Mouse (Mus musculus) urinary bladder, postnatal 36 days (tissue): ENCODE measurements around the gene Cadm1.

Source experiments
- DNase-seq, 2 experiments: peaks; one replicate each; pipeline ENCODE4 v3.0.0; 2022; ENCODE audit warnings: low spot score in 2 of 2, mixed read lengths in 1 of 2

Cadm1 gene

GRCm38 (mm10) chr9:47529602-47530450 is at the start of gene Cadm1:
Gene Cadm1, plus strand, starts transcription at chr9:47530173.
- DNase-seq, result peak; percentile 88 to 94

DNA sequence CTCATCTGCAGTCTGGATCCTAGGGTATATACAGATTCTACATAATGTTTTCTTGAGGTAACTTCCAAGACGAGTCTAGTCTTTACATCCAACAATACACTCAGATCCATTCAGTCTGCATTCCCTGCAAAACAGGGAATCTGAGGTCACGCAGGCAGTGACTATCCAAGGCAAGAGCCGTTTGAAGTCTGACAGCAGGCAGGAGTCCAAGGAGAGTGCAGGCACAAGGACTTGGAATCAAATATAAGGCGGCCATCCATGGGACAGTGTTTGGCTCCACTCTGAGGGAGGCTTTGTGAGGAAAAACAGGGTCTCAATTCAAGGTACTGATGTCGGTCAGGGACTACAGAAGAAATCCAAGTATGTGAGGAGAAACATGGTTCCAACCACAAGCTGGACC is 45.5 kb upstream of the Cadm1 start:
- DNase-seq, result no peak

DNA sequence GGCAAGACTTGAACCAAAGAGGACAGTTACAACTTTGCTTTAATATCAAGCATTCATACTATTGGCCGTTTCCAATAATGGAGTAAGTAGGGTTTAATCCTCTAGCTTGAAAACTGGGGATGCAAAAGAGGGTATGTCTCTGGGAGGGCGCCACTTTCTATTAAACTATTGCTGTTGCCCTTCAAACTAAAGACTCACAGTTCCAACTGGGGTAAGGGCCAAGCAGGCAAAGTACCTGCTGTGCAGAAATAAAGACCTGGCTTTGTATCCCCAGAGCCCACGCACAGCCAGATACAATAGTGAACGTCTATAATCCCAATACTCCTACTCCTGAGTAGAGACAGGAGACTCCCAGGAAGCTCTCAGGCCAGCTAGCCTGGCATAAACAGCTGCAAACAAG is 44.8 kb upstream of the Cadm1 start:
- no peak for DNase-seq

- DNase-seq, result no peak
These were observed 30.2 kb upstream of the Cadm1 start for GRCm38 (mm10) chr9:47499761-47500160.

- DNase-seq, result no peak
These were observed 24.0 kb upstream of the Cadm1 start for GRCm38 (mm10) chr9:47505956-47506355.

GRCm38 (mm10) chr9:47506876-47507275 is 23.1 kb upstream of the Cadm1 start:
- no peak for DNase-seq

GRCm38 (mm10) chr9:47508109-47508508 is 21.9 kb upstream of the Cadm1 start:
- DNase-seq, result no peak

- DNase-seq, result no peak
These were observed 17.5 kb upstream of the Cadm1 start for GRCm38 (mm10) chr9:47512521-47512920.

DNA sequence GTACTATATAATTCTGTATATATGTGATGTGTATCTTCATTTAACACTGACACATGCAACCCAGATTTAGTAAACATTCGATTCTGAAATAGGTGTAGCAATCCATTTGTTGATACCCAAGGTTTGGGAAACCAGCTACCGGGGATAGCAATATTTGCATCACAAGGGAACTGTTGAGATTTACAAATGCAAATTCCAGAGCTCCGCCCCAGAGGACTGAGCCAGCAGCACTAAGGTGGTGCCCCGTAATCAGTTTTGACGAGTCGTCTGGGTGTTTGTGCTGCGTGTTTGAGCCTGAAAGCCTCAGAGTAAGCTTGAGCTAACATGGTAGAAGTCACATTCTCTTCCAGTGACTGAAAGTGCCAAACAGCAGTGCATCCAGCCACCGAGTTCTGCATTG is 15.7 kb upstream of the Cadm1 start:
- no peak for DNase-seq

DNA sequence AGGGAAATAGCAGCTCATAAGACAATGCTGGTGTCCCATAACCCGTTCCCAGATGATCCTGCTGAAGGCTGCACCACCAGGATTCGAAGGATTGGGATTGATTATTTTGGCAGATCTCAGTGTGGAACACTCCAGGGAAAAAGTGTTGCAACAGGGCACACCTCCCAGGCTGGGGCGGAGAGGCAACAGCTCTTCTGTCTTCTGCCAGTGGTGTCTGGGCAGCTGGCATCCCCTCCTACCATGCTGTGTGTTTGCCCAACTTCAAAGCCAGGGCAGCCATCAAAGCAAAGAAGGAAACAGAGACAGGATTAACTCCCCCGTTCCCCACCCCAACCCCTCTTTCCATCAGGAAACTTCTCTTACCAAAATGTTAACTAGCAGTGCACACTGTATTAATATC is 13.7 kb upstream of the Cadm1 start:
- DNase-seq, result peak in 1 of 2 experiments; percentile 9

GRCm38 (mm10) chr9:47527290-47527689 is 2.7 kb upstream of the Cadm1 start:
- DNase-seq, result no peak

DNA sequence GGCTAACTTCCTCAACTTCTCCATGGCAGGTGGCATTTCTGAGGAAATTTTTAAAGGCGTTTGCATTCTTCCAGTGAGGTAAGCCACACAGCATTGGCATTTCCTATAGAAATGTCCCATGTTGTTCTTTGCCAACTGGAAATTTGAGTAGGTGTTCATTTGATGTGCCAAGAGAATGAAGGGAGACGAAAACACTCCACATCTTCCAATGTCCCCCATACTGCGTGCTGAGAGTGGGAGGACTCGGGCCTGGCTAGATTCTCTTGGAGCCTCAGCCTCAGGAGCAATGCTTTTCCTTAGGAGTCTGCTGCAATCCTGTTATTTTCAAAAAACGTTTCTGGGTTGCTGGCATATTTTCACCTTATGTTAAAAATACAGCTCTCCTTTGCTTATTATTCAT is 2.2 kb upstream of the Cadm1 start:
- DNase-seq, result no peak

DNA sequence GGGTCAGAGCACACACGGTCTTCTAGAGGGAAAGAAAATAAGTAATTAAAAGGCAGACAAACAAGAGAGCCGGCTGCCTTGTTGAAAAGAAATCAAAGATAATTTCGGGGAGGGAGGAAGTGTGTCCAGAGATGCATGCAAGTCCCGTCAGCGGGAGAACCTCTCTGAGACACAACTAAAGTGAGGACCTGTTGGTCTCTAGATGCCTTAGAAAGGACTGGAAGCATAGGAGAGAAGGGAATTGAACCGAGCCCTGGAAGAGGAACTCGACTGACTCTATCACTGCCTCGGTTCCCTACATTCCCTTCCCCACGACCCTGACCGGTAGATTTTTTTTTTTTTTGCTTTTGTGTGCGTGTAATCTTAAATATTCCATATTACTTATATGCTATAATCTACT is 791 bp upstream of the Cadm1 start:
- no peak for DNase-seq

DNA sequence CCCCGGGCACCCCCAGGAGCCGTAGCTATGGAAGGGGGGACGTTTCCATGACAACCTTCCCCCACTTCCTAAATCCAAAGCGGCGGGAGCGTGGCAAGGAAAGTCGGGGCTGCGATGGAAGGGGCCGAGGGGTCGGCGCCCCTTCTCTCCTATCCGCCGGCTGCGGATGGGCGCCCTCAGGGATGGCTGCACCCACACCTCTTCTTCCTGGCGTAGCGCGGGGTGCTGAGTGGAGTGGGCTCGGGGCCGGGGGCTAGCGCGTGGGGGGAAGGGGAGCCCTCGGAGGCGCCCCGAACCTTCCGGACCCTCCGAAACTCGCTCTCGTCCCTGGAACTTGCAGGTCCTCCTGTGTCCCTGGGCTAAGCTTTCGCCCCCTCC is 560 bp downstream of the Cadm1 start:
- no peak for DNase-seq

GRCm38 (mm10) chr9:47530922-47531850 is 1.2 kb downstream of the Cadm1 start:
- DNase-seq, result peak; percentile 48 to 65

GRCm38 (mm10) chr9:47532215-47532865 is 2.4 kb downstream of the Cadm1 start:
- no peak for DNase-seq

- DNase-seq, result no peak
These were observed 3.5 kb downstream of the Cadm1 start for GRCm38 (mm10) chr9:47533461-47533860.

DNA sequence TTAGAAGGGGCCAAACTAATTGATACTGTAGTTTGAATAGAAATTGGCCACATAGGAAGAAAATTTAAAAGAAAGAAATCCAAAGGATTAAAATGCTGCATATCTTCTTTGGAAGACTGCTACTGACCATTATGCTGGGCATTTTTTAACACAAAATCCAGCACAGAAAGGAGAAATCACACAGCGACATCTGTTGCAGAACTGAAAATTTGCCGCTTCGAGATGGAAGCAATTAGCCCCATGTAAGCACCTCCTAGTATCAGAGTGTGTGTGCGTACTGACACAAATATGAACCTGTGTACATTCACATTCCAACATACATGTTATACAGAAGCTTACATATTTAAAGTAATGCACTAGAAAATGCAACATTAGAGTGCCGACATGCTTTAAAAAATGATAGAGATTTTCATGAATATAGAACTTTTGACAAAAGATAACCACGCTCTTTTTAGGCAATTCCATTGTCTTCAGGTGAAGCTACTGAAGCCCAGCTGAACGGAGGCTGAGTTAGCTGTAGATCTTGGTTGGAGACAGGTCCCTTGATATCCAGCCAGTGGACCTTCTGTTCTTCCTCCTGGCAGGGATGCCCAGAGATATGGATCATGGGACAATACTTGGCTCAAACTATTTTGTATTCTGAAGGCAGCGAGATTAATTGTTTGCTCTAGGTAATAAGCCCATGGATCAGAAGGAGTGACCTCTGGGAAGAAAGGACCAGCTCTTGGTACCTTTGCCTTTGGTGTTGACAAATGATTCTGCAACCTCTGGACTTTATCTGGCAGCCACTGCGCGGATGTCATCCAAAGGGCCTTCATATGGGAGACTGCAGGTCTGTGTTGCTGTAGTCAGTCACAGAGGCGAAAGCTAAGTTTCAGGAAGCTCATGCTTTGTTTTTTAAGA is 4.9 kb downstream of the Cadm1 start:
- DNase-seq, result no peak

GRCm38 (mm10) chr9:47545245-47545644 is 15.3 kb downstream of the Cadm1 start:
- no peak for DNase-seq

- no peak for DNase-seq
These were observed 15.7 kb downstream of the Cadm1 start for GRCm38 (mm10) chr9:47545667-47546066.

- DNase-seq, result no peak
These were observed 18.4 kb downstream of the Cadm1 start for GRCm38 (mm10) chr9:47548402-47548801.
